Mouse (Mus musculus): ENCODE measurements around the gene Gsdma3. TPM values are rescaled to one million over a fixed set of nuclear protein-coding genes. Genes with fewer than 3 reads are reported as not detected.
A peak's percentile ranks its signal among the peaks of the same experiment; 100 is the strongest.
"Not testable (repeated sequence)": the region's sequence is repeated elsewhere in the genome, so short reads cannot be mapped to it uniquely, and the experiment has no call there.

Gsdma3 gene
- total and polyA plus RNA-seq, 3 experiments = 2.7 to 2.9 TPM; not detected in 1

DNA sequence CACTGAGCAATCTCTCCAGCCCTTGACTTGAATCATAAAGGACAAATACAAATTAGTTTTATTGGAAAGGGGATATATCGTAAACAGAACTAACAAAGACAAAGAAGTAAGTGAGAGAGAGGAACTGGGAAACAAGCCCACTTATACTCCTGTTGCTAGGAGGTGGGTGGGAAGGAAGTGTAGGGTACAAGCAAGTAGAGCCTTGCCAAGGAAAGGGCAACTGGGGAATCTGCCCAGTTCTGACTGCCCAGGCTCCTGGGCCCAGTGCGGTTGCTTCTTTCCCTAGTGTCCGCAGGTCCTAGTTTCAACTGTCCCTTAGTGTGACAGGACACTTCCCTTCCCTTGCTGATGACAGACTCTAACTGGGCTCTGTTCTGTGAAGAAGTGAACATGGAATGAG is 2.5 kb downstream of the Gsdma3 start:
- H3K4me3 ChIP-seq = no peak overlapping the region
- no peaks in the 10 kb centered on the region for H3K4me1 ChIP-seq (ENCODE audit: control insufficient read depth, insufficient read depth, low read length)
- WGBS = 85% methylated on average over 3 of the region's 3 CpGs
- DNase-seq = no peak
- no peak for TF ChIP-seq POLR2A (IDR thresholded peaks at IDR 0.05; ENCODE audit: insufficient read depth, low read depth, low read length)
- TF ChIP-seq CTCF (IDR thresholded peaks at IDR 0.05) = no peak
- no peak for TF ChIP-seq EP300 (IDR thresholded peaks at IDR 0.05; ENCODE audit: insufficient read depth, low read depth, low read length)
- H3K79me2 ChIP-seq (replicated peaks; ENCODE audit: control insufficient read depth, insufficient read depth, low read length) = no peaks in the 10 kb centered on the region
- H3K27ac ChIP-seq = no peak overlapping the region
- H3K9ac ChIP-seq (ENCODE audit: low read depth, low read length) = no peak overlapping the region
- no peaks in the 10 kb centered on the region for H3K27me3 ChIP-seq (ENCODE audit: control insufficient read depth, insufficient read depth, low read length)
- no peaks in the 10 kb centered on the region for H3K36me3 ChIP-seq (ENCODE audit: control insufficient read depth, insufficient read depth, low read length)
- intact Hi-C loops (cut with DNase I) = no loop called here

DNA sequence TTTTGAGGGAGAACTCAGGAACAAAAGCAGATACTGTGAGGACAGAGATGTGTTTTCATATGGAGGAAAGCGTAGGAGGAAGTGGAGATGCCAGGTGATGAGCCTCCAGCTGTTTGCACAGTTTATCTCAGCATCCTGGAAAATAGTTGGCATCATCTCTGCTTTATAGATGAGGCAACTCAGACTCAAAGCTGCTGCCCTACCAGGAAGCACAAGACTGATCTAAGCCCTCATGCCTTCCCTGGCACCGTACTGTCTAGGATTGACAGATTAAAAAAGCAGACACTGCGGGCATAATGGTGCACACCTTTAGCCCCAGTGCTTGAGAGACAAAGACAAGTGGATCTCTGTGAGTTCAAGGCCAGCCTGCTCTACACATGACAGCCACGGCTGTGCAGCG is 4.5 kb downstream of the Gsdma3 start:
- intact Hi-C loops (cut with DNase I) = no loop called here
- 80% methylated on average over 5 of the region's 5 CpGs for WGBS
- H3K27me3 ChIP-seq (ENCODE audit: control insufficient read depth, insufficient read depth, low read length) = no peaks in the 10 kb centered on the region
- H3K4me1 ChIP-seq (ENCODE audit: control insufficient read depth, insufficient read depth, low read length) = no peaks in the 10 kb centered on the region
- H3K36me3 ChIP-seq (ENCODE audit: control insufficient read depth, insufficient read depth, low read length) = no peaks in the 10 kb centered on the region
- no peak overlapping the region for H3K9ac ChIP-seq (ENCODE audit: low read depth, low read length)
- no peak for DNase-seq
- no peak overlapping the region for H3K27ac ChIP-seq
- H3K4me3 ChIP-seq = no peak overlapping the region
- H3K79me2 ChIP-seq (replicated peaks; ENCODE audit: control insufficient read depth, insufficient read depth, low read length) = no peaks in the 10 kb centered on the region
- TF ChIP-seq EP300 (IDR thresholded peaks at IDR 0.05; ENCODE audit: insufficient read depth, low read depth, low read length) = no peak
- TF ChIP-seq CTCF (IDR thresholded peaks at IDR 0.05) = no peak
- TF ChIP-seq POLR2A (IDR thresholded peaks at IDR 0.05; ENCODE audit: insufficient read depth, low read depth, low read length) = no peak

DNA sequence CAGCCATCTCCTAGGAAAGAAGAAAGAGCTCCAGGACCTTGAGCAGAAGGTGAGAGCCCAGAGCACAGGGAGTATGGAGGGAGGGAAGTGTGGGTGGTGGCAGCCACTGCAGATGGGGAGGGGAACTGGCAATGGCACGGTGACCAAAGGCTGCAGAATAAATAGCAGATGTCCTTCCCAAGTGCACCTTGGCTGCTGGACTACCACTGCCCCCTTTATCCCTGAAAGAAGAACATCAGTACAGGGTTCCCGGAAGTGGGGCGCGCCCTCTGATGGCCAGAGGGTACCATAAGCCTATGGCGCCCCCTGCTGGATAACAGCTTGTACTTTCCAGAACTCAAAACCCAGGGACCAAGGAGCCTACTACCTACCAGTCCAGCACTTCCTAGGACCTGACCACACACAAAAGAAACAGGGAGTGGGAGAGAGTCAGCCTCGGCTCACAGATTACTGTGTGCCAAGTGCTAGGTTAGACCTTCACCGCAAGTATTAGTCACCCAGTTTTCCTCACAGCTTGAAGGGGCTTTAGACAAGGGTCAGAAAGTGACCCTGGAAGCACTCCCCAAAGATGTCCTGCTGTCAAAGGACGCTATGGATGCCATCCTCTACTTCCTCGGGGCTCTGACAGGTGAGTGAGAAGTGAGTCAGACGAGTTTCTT is 9.3 kb downstream of the Gsdma3 start:
- intact Hi-C loops (cut with DNase I) = loop anchor here (1.0 kb wide), 1 partner anchor 20 kb away; no protein-coding TSS in a partner anchor
- not testable (repeated sequence) for H3K79me2 ChIP-seq (replicated peaks; ENCODE audit: control insufficient read depth, insufficient read depth, low read length); H3K36me3 ChIP-seq (ENCODE audit: control insufficient read depth, insufficient read depth, low read length); H3K9ac ChIP-seq (ENCODE audit: low read depth, low read length); DNase-seq; H3K4me3 ChIP-seq; H3K27me3 ChIP-seq (ENCODE audit: control insufficient read depth, insufficient read depth, low read length); H3K4me1 ChIP-seq (ENCODE audit: control insufficient read depth, insufficient read depth, low read length); H3K27ac ChIP-seq
- TF ChIP-seq CTCF (IDR thresholded peaks at IDR 0.05) = peak; percentile 44
- WGBS = 28% methylated on average over 10 of the region's 10 CpGs

DNA sequence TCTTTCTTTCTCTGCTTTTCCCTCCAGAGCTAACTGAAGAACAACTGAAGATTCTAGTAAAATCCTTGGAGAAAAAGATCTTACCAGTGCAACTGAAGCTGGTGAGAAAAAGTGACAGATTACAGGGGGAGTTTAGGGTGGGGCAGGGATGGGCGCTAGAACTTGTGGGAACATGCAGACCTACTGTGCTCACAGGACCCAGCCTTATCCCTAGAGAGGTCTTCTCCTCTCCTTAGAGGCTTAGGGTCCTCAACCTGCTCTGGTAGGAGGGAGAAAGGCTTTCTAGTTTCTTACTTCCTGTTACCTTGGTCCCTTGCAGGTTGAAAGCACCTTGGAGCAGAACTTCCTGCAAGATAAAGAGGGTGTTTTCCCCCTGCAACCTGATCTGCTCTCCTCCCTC is 11.3 kb downstream of the Gsdma3 start:
- Histone ChIP-seq H3K9ac (ENCODE audit: low read depth, low read length) (no peak overlapping the region), H3K36me3 (ENCODE audit: control insufficient read depth, insufficient read depth, low read length) (no peaks in the 10 kb centered on the region), H3K27me3 (ENCODE audit: control insufficient read depth, insufficient read depth, low read length) (no peaks in the 10 kb centered on the region), H3K27ac (no peak overlapping the region), H3K4me1 (ENCODE audit: control insufficient read depth, insufficient read depth, low read length) (no peaks in the 10 kb centered on the region), H3K79me2 (replicated peaks; ENCODE audit: control insufficient read depth, insufficient read depth, low read length) (no peaks in the 10 kb centered on the region), H3K4me3 (no peak overlapping the region)
- TF ChIP-seq EP300 (IDR thresholded peaks at IDR 0.05; ENCODE audit: insufficient read depth, low read depth, low read length) (no peak), POLR2A (IDR thresholded peaks at IDR 0.05; ENCODE audit: insufficient read depth, low read depth, low read length) (no peak)
- DNase-seq = no peak
- 71% methylated on average over 1 of the region's 1 CpGs for WGBS
- intact Hi-C loops (cut with DNase I) = no loop called here

DNA sequence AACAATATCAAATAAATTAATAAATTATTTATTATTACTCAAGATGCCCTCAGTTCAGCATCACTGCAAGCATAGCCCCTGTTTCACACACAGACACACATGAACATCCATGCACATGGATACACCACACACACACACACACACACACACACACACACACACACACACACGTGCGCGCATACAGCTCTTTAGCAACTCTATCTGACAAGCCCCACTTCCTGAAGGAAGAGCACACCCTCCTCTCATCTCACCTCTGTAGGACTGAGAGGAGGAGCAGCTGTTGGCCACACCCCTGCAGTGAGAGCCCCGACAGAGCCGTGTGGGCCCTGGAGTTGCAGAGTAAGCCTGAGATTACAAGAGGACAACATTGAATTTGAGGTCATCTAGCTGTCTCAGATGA is 13.9 kb downstream of the Gsdma3 start:
- H3K79me2 ChIP-seq (replicated peaks; ENCODE audit: control insufficient read depth, insufficient read depth, low read length) = no peaks in the 10 kb centered on the region
- no peak overlapping the region for H3K9ac ChIP-seq (ENCODE audit: low read depth, low read length)
- no peak for TF ChIP-seq EP300 (IDR thresholded peaks at IDR 0.05; ENCODE audit: insufficient read depth, low read depth, low read length)
- no peak for TF ChIP-seq CTCF (IDR thresholded peaks at IDR 0.05)
- TF ChIP-seq POLR2A (IDR thresholded peaks at IDR 0.05; ENCODE audit: insufficient read depth, low read depth, low read length) = no peak
- H3K27me3 ChIP-seq (ENCODE audit: control insufficient read depth, insufficient read depth, low read length) = no peaks in the 10 kb centered on the region
- H3K36me3 ChIP-seq (ENCODE audit: control insufficient read depth, insufficient read depth, low read length) = no peaks in the 10 kb centered on the region
- WGBS = 46% methylated on average over 5 of the region's 5 CpGs
- no peaks in the 10 kb centered on the region for H3K4me1 ChIP-seq (ENCODE audit: control insufficient read depth, insufficient read depth, low read length)
- intact Hi-C loops (cut with DNase I) = no loop called here
- H3K27ac ChIP-seq = no peak overlapping the region
- no peak for DNase-seq
- H3K4me3 ChIP-seq = no peak overlapping the region

DNA sequence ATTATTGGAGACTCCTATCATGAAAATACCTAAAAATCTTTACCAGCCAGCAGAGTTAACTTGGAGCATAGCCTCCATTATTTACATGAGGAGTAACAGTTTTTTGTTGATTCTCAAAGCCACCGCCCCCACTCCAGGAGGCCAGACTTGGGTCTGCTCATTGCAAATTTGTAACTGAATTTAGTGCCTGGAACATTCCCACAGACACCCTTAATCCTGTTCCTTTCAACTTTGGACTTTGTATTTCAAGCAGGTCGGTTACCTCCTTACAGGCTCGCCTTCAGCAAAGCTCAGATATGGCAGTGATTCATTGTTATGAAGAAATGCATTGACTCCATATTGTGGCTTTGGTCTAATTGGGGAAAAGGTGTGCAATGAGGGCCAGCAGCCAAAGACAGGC is 18.6 kb downstream of the Gsdma3 start:
- Histone ChIP-seq H3K4me3 (no peak overlapping the region), H3K4me1 (ENCODE audit: control insufficient read depth, insufficient read depth, low read length) (no peaks in the 10 kb centered on the region), H3K36me3 (ENCODE audit: control insufficient read depth, insufficient read depth, low read length) (no peaks in the 10 kb centered on the region), H3K27me3 (ENCODE audit: control insufficient read depth, insufficient read depth, low read length) (no peaks in the 10 kb centered on the region), H3K27ac (no peak overlapping the region), H3K79me2 (replicated peaks; ENCODE audit: control insufficient read depth, insufficient read depth, low read length) (no peaks in the 10 kb centered on the region), H3K9ac (ENCODE audit: low read depth, low read length) (no peak overlapping the region)
- no peak for TF ChIP-seq CTCF (IDR thresholded peaks at IDR 0.05)
- no peak for TF ChIP-seq EP300 (IDR thresholded peaks at IDR 0.05; ENCODE audit: insufficient read depth, low read depth, low read length)
- TF ChIP-seq POLR2A (IDR thresholded peaks at IDR 0.05; ENCODE audit: insufficient read depth, low read depth, low read length) = no peak
- no peak for DNase-seq
- WGBS = 77% methylated on average over 3 of the region's 3 CpGs
- intact Hi-C loops (cut with DNase I) = no loop called here

All from heart, adult 2 months (tissue).